Mouse (Mus musculus) G1E (cell line): ENCODE results near the gene Cfd.

Experiments used
- CTCF ChIP-seq: IDR thresholded peaks from 2 replicates; pipeline ENCODE4 v1.5.1; 2012; ENCODE audit warnings: low read depth, low read length, inconsistent platforms, mixed read lengths
- GATA1 ChIP-seq: IDR thresholded peaks from 2 replicates; pipeline ENCODE4 v1.6.1; 2012; ENCODE audit warnings: borderline replicate concordance, low read length, inconsistent platforms, mixed read lengths
- GATA2 ChIP-seq: IDR thresholded peaks from 2 replicates; pipeline ENCODE4 v1.6.1; 2012; ENCODE audit warnings: low read depth, low read length, inconsistent platforms, borderline replicate concordance
- POLR2AphosphoS5 ChIP-seq: IDR thresholded peaks from 2 replicates; pipeline ENCODE4 v1.6.1; 2012; ENCODE audit warnings: low read depth, low read length, inconsistent platforms; ENCODE audit not compliant: insufficient replicate concordance
- TAL1 ChIP-seq: conservative IDR thresholded peaks from 2 replicates; pipeline ENCODE4 v1.6.1; 2012; ENCODE audit warnings: low read depth, low read length, inconsistent platforms, mixed read lengths

- TF ChIP-seq CTCF, result no peak
- no peak for TF ChIP-seq GATA1
- TF ChIP-seq TAL1, result no peak
- no peak for TF ChIP-seq POLR2AphosphoS5
- TF ChIP-seq GATA2, result no peak
Measured at GRCm38 (mm10) chr10:79884446-79884845, 6.2 kb upstream of the Cfd start.
